Mouse (Mus musculus) cortical plate, adult 2 months (tissue): ENCODE results near the gene Cgnl1. TPM values are rescaled to one million over a fixed set of nuclear protein-coding genes. Genes with fewer than 3 reads are reported as not detected.
"Not testable (repeated sequence)": the region's sequence is repeated elsewhere in the genome, so short reads cannot be mapped to it uniquely, and the experiment has no call there.

Experiments used
- H3K27ac ChIP-seq: fragments of 200-500 bp; 2 replicates; pipeline ENCODE4 v1.5.1; 2012; ENCODE audit warnings: low read length, control low read depth, inconsistent platforms; ENCODE audit not compliant: insufficient read depth
- H3K4me1 ChIP-seq: fragments of 200-500 bp; 2 replicates; pipeline ENCODE4 v1.6.1; 2011; ENCODE audit warnings: low read length; ENCODE audit not compliant: control insufficient read depth, insufficient read depth
- H3K4me3 ChIP-seq: fragments of 200-500 bp; 2 replicates; pipeline ENCODE4 v1.5.1; 2011; ENCODE audit warnings: mild to moderate bottlenecking, low read length, control low read depth; ENCODE audit not compliant: insufficient read depth
- CTCF ChIP-seq: fragments of 200-500 bp; IDR thresholded peaks from 2 replicates; pipeline ENCODE4 v1.5.1; 2011; ENCODE audit warnings: mild to moderate bottlenecking, control low read depth, low read length; ENCODE audit not compliant: insufficient read depth; ENCODE audit errors: extremely low read depth
- POLR2A ChIP-seq: fragments of 200-500 bp; IDR thresholded peaks from 2 replicates; pipeline ENCODE4 v1.6.1; 2011; ENCODE audit warnings: mild to moderate bottlenecking, low read length, control low read depth; ENCODE audit not compliant: insufficient read depth; ENCODE audit errors: extremely low read depth
- polyA plus RNA-seq: library from polyadenylated mRNA; depleted of rRNA; stranded (reverse); fragments of >200 nt; gene quantifications from 2 replicates; pipeline ENCODE4 v1.2.3, GENCODE M21; 2012

Cgnl1 gene
- polyA plus RNA-seq, 1 experiment = 6.0 TPM

DNA sequence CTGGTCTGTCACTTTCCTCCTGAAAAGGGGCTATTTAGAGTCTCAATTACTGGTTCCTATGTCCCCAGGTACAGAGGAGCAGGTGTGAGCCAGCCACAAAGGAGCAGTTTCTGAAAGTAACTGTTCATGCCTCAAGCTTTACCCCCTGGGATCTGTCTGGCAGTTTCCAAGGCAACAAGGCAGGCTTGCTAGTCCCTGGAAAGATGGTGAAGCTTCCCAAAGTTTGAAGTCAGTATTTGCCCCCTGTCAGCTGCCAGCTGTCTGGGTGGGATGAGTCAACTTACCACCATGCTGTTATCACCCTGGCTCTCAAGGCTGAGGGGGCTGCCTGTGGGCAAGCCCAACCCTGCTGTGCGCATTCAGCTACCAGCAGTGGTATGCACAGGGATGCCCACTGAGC lies 134.5 kb downstream of the Cgnl1 start:
- TF ChIP-seq CTCF (no peak), POLR2A (no peak)
- no peak overlapping the region for H3K27ac ChIP-seq
- H3K4me3 ChIP-seq = no peak overlapping the region
- H3K4me1 ChIP-seq = no peaks in the 10 kb centered on the region

DNA sequence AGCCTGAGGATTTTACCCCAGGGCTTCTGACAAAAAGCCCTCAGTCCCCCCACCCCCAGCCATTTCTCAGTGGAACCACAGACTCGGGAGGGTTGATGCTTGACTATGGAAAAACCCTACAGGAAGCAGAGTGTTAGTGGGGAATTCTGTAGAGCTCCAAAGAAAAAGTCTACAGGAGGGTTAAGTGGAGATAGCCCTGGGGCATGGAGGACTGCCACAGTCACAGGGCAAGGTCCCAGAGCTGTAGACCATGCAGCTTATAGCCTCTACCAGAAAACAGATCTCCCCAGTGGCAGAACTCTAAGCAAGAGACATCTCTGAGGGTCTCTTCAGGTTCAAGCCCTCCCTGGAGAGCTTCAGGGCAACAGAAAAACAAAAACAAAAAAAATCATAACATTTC lies 135.8 kb downstream of the Cgnl1 start:
- TF ChIP-seq CTCF = no peak
- no peak for TF ChIP-seq POLR2A
- Histone ChIP-seq H3K4me1 (no peaks in the 10 kb centered on the region), H3K4me3 (no peak overlapping the region)

DNA sequence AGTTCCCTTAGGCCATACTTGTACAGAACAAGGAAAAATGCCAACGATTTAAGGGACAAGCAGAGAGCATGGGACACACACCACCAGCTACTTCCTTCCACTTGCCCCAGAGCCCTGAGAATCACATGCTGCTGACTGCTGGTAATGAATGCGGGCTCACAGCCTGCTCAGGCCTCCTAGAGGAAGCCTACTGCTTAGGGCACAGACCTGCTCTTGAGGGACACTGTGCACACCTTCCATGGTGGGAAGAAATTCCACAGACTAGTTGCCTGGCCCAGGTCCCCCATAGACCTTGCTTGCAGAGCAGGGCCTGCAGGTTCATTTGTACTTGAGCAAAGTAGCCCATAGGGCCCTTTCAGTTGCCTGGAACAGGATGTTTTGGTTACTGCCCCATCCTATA lies 136.5 kb downstream of the Cgnl1 start:
- H3K4me3 ChIP-seq = no peak overlapping the region
- no peaks in the 10 kb centered on the region for H3K4me1 ChIP-seq
- H3K27ac ChIP-seq = no peak overlapping the region
- TF ChIP-seq POLR2A = no peak
- TF ChIP-seq CTCF = no peak

More for the DNA sequence above, 135.8 kb downstream of the Cgnl1 start:
- no peak overlapping the region for H3K27ac ChIP-seq

DNA sequence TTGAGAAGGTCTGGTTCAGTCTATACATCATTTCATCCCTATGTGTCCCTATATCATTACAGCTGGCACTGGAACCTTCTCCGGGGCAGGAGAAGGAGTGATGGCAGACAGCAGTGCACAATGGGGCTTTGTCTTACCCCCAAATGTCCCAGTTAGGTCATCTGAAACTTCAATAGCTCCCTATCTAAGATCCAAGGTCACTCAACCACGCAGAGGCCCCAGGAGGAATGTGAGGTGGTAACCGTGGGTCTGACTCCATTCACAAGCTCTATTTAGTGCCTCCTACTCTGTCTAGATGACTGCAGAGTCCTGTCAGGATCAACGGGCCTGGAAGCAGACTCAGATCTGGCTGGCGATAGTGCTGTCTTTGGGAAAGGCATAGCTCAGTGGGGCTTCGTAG lies 142.5 kb downstream of the Cgnl1 start:
- Histone ChIP-seq H3K4me3 (no peak overlapping the region), H3K4me1 (no peaks in the 10 kb centered on the region), H3K27ac (no peak overlapping the region)
- TF ChIP-seq POLR2A (no peak), CTCF (no peak)

DNA sequence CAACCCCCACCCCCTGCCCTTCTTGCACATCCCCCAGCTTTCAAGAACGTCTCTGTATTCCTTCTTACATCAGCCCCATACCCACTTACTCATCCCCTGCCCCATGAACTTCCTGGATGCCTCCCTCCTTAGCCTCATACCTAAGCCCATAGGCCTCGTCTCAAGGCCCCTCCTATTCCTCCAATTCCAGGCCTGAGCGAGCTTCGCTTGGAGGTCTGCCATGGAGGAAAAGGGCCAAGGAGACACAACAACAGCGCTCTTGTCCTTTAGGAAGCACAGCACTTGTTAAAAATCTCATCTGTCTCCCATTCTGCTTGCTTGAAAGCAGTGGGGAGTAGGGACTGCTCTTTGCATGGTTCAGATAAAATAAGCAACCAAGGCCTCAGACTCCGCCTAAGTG lies 143.1 kb downstream of the Cgnl1 start:
- no peaks in the 10 kb centered on the region for H3K4me1 ChIP-seq
- H3K4me3 ChIP-seq = no peak overlapping the region
- TF ChIP-seq POLR2A (no peak), CTCF (no peak)
- no peak overlapping the region for H3K27ac ChIP-seq

DNA sequence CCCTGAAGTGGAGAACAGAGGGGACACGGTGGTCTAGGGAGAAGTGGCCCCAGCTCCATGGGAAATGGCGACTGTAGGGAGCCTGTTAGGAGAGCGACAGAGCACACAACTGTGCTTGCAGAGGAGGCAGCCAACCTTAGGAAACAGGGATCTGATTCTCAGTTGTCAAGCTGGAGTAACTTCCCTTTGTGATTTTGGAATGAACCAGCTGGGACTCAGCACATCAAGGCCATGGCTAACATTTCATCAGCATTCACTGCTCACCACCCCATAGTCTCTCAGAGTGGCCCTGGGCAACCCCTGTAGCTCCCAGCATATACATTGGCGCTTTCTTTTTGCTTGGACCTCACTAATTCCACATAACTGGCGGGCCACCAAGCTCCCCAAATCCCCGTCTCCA lies 145.4 kb downstream of the Cgnl1 start:
- no peak overlapping the region for H3K27ac ChIP-seq
- TF ChIP-seq POLR2A (no peak), CTCF (no peak)
- no peak overlapping the region for H3K4me3 ChIP-seq
- no peaks in the 10 kb centered on the region for H3K4me1 ChIP-seq

DNA sequence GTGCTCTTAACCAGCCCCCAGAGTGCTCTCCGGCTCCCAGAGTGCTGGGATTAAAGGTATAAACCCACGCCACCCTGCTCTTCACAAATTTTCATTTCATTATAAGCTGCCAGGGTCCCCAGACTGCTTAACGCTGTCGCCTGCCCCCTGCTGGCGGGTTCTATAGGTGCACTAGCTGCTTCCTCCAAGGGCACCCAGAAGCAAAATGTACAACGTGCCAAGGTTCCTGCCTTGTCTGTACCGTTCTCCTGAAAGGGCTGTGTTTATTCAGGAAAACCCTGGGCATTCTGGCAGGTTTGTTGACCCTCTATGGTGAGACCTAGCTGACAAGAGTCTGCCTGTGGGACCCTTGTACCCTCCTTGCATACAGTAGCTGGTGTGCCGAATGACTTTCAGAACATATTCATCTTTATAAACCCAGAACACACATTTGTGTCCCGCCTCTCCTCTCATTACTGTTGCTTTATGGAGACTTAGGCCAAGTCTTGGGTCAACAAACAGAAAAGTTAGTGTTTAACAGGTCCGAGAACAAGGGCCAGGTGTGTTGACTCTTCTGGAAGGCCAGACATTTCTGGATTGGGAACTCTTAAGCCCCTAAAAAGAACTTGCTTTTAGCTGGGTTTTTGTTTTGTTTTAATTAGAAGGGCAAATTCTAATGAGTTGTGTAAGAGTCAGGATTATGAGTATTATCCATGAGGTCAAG lies 146.5 kb downstream of the Cgnl1 start:
- no peak overlapping the region for H3K4me3 ChIP-seq
- H3K27ac ChIP-seq = no peak overlapping the region
- no peaks in the 10 kb centered on the region for H3K4me1 ChIP-seq
- TF ChIP-seq CTCF (peak; percentile 43; the same call in 1 of the 2 replicates), POLR2A (no peak)

DNA sequence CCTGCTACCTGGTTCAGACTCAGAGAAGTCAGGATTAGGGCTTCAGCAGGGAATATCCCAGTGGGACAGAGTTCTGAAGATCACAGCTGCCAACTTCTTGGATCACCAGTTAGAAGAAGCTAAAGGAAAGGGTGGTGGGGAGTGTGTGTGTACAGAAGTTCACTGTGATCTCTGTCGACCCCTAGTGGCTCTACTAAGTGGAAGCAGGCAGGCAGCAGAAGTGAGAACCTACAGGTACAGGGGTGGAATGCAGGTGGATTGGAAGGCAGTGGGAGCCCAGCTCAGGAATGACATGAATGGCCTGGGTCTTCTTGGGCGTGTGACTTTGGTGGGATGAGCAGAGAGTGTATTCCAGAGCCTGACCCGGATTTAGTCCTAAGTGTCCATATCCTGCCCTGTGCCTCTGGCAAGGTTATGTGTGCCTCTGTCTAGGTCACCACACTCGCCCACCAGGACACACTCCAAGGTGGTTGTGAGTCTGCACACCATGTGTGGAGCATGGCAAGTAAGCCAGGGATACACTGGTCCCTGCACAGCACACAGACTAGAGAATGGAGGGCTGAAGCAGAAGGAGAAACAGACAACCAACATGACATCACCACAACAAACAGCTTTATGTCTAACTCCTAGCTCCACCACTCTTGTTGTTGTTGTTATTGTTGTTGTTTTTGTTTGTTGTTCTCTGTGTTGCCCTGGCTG lies 147.4 kb downstream of the Cgnl1 start:
- Histone ChIP-seq H3K4me1 (no peaks in the 10 kb centered on the region), H3K4me3 (no peak overlapping the region), H3K27ac (no peak overlapping the region)
- TF ChIP-seq CTCF (peak; percentile 88), POLR2A (no peak)

DNA sequence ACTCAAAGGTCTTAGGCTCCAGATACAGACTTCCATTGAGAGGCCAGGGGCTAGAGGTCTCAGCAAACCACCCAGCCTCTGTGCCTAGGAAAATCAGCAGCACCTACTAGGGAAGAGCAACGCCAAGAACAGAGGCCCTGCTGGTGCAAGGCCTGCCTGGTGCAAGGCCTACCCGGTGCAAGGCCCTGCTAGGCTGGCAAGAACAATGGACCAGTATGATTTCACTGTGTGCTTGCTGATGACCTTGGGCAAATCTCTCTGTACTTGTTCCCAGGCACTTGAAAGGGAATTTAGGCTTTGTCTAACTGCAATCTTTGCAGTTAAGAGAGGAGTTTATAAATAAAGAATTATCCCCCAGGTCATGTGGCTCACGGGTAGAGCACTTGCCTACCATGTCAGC lies 148.8 kb downstream of the Cgnl1 start:
- H3K4me1 ChIP-seq = no peaks in the 10 kb centered on the region
- H3K27ac ChIP-seq = no peak overlapping the region
- no peak overlapping the region for H3K4me3 ChIP-seq
- TF ChIP-seq POLR2A = no peak
- TF ChIP-seq CTCF = no peak

DNA sequence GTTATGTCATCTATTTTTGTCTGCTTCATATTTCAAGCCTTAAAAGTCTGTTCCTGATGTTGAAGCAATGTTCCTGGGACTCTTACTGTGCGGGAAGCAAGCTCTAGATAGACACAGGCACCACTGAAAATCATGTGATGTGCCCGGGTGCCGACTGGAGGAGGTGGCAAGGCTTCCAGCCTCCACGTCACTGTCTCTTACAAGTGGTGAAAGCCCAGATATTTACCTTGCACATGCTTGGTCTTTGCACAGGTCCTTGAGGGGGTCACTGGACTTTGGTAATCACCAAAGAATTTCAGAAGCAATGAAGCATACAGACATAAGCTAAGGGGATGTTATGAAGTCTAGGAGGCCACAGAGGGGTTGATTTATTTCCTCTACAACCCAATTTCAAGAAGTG lies 149.4 kb downstream of the Cgnl1 start:
- no peak overlapping the region for H3K27ac ChIP-seq
- no peaks in the 10 kb centered on the region for H3K4me1 ChIP-seq
- TF ChIP-seq CTCF (no peak), POLR2A (no peak)

DNA sequence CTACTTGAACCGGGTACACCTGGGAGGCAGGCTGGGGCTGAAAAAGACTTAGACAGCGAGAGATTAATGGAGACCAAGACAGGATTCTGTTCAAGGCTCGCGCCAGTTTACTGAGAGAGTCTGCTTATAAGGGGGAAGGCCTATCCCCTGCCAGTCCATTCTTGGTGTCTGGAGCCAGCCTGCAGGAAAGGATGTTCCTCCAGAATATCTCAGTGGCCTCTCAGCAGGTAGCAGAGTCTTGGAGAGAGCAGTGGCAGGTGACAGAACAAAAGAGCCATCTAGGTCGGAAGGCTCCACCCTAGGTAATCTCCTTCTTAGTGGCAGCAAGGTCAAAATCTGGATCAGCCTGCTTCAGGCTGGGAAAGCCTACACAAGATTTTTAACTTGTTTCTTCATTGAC lies 151.3 kb downstream of the Cgnl1 start:
- H3K27ac ChIP-seq, H3K4me3 ChIP-seq, H3K4me1 ChIP-seq: not testable (repeated sequence)

More for the DNA sequence above, 149.4 kb downstream of the Cgnl1 start:
- no peak overlapping the region for H3K4me3 ChIP-seq
